Mouse (Mus musculus): ENCODE results near the gene Trpc1. TPM values are rescaled to one million over a fixed set of nuclear protein-coding genes. Genes with fewer than 3 reads are reported as not detected.

Gene Trpc1
- polyA plus RNA-seq, 1 experiment from 2014 or later = 6.4 TPM

DNA sequence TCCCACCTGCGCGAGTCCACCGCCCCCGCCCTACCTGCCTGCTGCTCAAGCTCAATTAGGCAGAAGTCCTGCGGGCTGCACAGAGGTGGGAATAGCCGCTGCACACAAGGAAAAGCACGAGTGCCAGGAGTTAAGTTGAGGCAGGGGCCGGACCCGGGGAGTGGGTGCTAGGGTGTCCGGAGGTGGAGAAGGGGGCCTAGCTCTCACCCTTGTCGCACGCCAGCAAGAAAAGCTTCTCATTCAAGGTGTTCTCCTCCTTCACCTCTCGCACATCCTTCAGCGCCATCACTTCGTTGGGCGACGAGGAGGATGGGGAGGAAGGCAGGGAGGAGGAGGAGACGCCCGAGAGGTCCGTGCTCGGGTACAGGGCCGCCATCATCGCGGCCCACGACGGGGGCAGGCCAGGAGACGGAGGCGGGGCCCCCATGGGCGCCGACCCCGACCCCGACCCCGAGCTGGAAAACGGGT is 680 bp downstream of the Trpc1 start:
- Histone ChIP-seq H3K4me2 (peak overlapping the region; percentile 78), H3K27ac (peak overlapping the region; percentile 78; the same call in 1 of the 2 replicates), H3K4me3 (peak overlapping the region; percentile 91), H3K36me3 (no peaks in the 10 kb centered on the region), H3K9ac (peak overlapping the region; percentile 95), H3K4me1 (replicated peaks) (peaks cover 24% of the 10 kb centered on the region), H3K9me3 (no peaks in the 10 kb centered on the region), H3K27me3 (peaks cover 10% of the 10 kb centered on the region)
- ATAC-seq (ENCODE audit: low FRiP score) = peak; percentile 82
- 1% methylated on average over 34 of the region's 34 CpGs for WGBS

DNA sequence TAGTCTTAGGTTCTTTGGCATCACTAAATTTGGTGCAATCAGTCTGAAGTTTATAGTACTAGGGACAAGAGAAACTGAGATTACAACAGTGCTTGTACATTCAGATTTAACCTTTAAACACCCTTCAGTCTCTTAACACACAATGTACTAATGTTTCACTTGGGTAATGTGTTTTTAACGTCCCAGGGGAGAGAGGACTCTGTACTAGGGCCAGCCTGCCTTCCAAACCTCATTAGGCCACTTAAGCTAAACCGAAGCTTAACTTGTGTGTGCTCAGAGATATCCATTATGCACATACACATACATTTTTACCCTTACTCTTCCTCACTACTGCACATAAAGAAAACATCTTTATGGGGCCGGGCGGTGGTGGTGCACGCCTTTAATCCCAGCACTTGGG is 2.9 kb downstream of the Trpc1 start:
- no peak for ATAC-seq (ENCODE audit: low FRiP score)
- H3K27me3 ChIP-seq = peaks cover 7% of the 10 kb centered on the region; the same call in 1 of the 2 replicates
- H3K4me1 ChIP-seq (replicated peaks) = peaks cover 24% of the 10 kb centered on the region
- no peaks in the 10 kb centered on the region for H3K36me3 ChIP-seq
- no peak overlapping the region for H3K9ac ChIP-seq
- H3K4me2 ChIP-seq = no peak overlapping the region
- H3K4me3 ChIP-seq = no peak overlapping the region
- H3K9me3 ChIP-seq = no peaks in the 10 kb centered on the region
- WGBS = 86% methylated on average over 5 of the region's 5 CpGs
- no peak overlapping the region for H3K27ac ChIP-seq

DNA sequence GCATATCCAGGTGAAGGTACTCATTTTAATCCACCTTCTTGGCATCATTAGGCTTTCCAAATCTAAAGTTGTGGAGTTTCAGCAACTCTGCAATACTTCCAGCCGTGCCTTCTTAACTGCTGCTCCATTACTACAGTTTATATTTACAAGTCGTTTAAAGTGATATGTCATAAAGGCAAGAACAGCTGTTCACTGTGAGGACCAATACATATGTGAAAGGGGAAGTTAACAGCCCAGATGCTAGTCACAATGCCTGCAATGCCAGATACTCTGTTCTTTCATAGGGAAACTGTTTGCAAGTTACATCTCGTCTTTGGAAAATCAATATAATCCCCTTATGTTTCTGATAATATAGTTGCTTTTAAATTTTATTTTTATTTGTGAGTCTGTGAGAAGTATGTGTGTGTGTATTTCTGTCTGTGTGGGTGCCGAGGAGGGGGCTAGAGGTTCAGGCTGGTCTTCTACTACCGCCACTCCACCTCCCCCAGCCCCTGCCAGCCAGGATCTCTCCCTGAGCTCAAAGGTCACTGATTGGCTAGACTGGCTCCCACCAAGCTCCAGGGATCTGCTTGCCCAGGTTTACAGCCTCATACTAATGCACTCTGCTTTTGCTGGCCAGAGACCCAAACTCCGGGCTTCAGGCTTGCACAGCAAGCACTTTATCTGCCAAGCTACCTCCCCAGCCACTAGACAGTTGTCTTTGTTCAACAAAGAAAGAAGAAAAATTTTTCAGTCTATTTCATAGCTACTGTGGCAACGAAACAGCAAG is 5.1 kb downstream of the Trpc1 start:
- WGBS = 69% methylated on average over 7 of the region's 7 CpGs
- H3K27me3 ChIP-seq = no peaks in the 10 kb centered on the region

DNA sequence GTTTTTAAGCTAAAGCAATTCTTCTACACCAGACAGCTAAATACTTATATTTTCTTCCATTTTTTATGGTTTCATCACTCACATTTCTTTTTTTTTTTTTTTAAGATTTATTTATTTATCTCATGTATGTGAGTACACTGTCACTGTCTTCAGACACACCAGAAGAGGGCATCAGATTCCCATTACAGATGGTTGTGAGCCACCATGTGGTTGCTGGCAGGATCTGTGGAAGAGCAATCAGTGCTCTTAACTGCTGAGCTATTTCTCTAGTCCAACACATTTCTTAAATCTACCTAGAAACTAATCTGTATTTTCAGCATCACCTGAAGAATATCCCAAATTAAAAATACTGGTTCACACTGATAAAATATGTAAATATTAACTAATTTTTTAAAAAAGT is 13.9 kb downstream of the Trpc1 start:
- no peak for ATAC-seq (ENCODE audit: low FRiP score)
- Histone ChIP-seq H3K9me3 (no peaks in the 10 kb centered on the region), H3K9ac (no peak overlapping the region), H3K4me1 (replicated peaks) (no peaks in the 10 kb centered on the region), H3K4me2 (no peak overlapping the region), H3K27me3 (no peaks in the 10 kb centered on the region), H3K36me3 (peaks cover 7% of the 10 kb centered on the region), H3K4me3 (no peak overlapping the region), H3K27ac (no peak overlapping the region)

More for the DNA sequence above, 5.1 kb downstream of the Trpc1 start:
- Histone ChIP-seq H3K4me2 (no peak overlapping the region), H3K9me3 (no peaks in the 10 kb centered on the region), H3K36me3 (no peaks in the 10 kb centered on the region), H3K4me1 (replicated peaks) (peaks cover 24% of the 10 kb centered on the region), H3K9ac (no peak overlapping the region; the same call in 1 of the 2 replicates), H3K4me3 (no peak overlapping the region), H3K27ac (no peak overlapping the region)
- ATAC-seq (ENCODE audit: low FRiP score) = no peak

DNA sequence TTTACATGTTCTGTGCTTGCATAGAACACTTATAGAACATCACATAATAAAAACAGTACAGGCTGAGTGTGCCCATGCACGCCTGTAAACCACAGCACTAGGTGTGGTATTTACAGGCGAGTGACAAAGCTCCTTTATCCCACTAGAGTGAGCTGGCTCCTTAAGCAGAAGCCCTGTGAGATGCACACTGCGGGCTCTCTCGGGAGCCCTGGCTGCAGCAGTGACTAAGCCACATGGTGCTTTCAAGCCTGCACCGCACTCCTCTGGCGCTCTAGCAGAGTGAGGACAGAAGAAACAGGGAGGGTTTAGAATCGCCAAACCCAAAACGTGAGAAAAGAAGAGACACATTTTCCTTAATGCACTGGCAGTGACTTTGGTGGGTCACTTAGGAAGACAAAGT is 37.6 kb downstream of the Trpc1 start:
- ATAC-seq (ENCODE audit: low FRiP score) = no peak
- H3K27ac ChIP-seq = no peak overlapping the region
- WGBS = 30% methylated on average over 8 of the region's 8 CpGs
- no peaks in the 10 kb centered on the region for H3K9me3 ChIP-seq
- H3K27me3 ChIP-seq = no peaks in the 10 kb centered on the region
- no peaks in the 10 kb centered on the region for H3K4me1 ChIP-seq (replicated peaks)
- H3K36me3 ChIP-seq = peaks cover 24% of the 10 kb centered on the region
- H3K4me2 ChIP-seq = no peak overlapping the region
- no peak overlapping the region for H3K4me3 ChIP-seq
- no peak overlapping the region for H3K9ac ChIP-seq

DNA sequence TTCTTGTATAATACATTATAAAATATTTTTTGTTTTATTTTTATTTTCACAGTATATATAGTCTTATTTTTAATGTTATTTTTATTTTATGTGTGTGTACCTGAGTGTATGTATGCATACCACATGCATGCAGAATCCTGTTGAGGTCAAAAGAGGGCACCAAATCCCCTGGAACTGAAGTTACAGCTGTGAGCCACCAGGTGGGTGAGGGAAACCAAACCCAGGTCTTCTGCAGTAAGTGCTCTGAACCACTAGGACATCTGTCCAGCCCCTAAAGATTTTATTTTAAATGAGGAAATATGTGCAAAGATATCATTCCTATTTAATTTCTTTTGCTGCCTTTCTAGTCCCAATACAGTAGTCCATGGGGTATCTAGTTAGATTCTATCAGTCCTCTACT is 41.2 kb downstream of the Trpc1 start:
- Histone ChIP-seq H3K27me3 (no peaks in the 10 kb centered on the region), H3K36me3 (peaks cover 23% of the 10 kb centered on the region), H3K9me3 (no peaks in the 10 kb centered on the region), H3K4me2 (no peak overlapping the region), H3K27ac (no peak overlapping the region), H3K4me1 (replicated peaks) (no peaks in the 10 kb centered on the region), H3K9ac (no peak overlapping the region), H3K4me3 (no peak overlapping the region)
- ATAC-seq (ENCODE audit: low FRiP score) = no peak

DNA sequence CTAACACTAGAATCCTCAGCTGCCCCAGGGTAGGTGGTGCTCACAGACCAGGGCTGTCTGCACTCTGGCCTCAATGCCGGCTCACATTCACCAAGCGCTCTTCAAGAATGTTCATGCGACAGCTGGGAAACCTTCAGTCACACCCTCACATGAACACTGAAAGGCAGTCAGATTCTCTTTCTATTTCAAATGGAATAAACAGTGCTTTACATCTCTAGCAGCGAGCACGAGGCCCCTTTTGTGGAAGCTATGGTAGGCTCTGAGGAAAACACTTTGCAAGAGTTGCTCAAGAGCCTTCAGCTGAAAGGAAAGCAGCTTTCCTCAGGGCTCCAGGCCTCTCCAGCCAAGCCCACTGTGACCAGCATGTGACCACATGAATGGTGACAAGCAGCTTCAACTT is 44.8 kb downstream of the Trpc1 start:
- H3K4me3 ChIP-seq = no peak overlapping the region
- H3K4me1 ChIP-seq (replicated peaks) = no peaks in the 10 kb centered on the region
- no peaks in the 10 kb centered on the region for H3K27me3 ChIP-seq
- ATAC-seq (ENCODE audit: low FRiP score) = no peak
- no peak overlapping the region for H3K9ac ChIP-seq
- WGBS = 91% methylated on average over 5 of the region's 5 CpGs
- no peak overlapping the region for H3K4me2 ChIP-seq
- H3K9me3 ChIP-seq = no peaks in the 10 kb centered on the region
- H3K27ac ChIP-seq = no peak overlapping the region
- peaks cover 23% of the 10 kb centered on the region for H3K36me3 ChIP-seq

DNA sequence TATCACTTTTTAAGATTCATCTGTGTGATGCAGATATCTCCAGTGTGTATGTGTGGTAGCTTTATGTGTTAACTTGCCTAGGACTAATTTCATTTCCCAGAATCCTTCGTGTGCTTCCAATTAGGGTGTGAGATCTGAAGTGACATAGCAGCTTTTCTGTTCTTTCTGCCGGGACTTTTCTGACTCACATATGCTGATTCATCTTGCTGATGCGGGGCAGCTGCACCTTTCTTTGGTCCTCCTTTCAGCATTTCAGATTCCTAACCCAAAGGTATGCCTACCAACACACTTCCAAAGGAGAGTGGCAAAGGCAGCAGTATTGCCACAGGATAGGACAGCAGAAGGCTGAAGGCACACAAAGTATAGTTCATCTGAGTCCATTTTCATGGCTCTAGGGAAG is 46.1 kb downstream of the Trpc1 start:
- no peak overlapping the region for H3K4me3 ChIP-seq
- H3K36me3 ChIP-seq = peaks cover 17% of the 10 kb centered on the region
- H3K4me1 ChIP-seq (replicated peaks) = no peaks in the 10 kb centered on the region
- no peak overlapping the region for H3K4me2 ChIP-seq
- 83% methylated on average over 3 of the region's 3 CpGs for WGBS
- ATAC-seq (ENCODE audit: low FRiP score) = no peak
- H3K9me3 ChIP-seq = no peaks in the 10 kb centered on the region
- H3K27ac ChIP-seq = no peak overlapping the region
- H3K27me3 ChIP-seq = no peaks in the 10 kb centered on the region
- no peak overlapping the region for H3K9ac ChIP-seq

DNA sequence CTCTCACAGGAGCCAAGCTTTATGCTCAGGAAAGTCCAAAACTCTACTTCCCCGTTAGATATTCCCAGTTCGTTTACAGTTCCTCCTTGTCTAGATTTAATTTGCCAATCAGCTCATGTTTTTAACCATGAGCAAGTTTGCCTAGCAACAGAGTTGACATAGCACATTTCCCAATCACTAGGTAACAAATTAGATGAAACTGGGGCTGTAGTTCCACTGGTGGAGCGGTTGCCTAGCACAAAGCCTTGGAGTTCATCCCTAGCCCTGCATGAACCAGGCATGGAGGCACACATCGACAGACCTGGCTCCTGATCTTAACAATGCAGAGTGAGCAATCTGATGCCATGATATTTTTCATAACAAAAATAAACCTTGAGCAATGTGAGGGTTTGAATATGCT is 50.9 kb downstream of the Trpc1 start:
- no peak overlapping the region for H3K27ac ChIP-seq
- H3K9me3 ChIP-seq = no peaks in the 10 kb centered on the region
- no peak overlapping the region for H3K4me2 ChIP-seq
- H3K36me3 ChIP-seq = no peaks in the 10 kb centered on the region
- WGBS = 73% methylated on average over 4 of the region's 4 CpGs
- no peak for ATAC-seq (ENCODE audit: low FRiP score)
- H3K27me3 ChIP-seq = no peaks in the 10 kb centered on the region
- no peak overlapping the region for H3K9ac ChIP-seq
- no peak overlapping the region for H3K4me3 ChIP-seq
- H3K4me1 ChIP-seq (replicated peaks) = no peaks in the 10 kb centered on the region

DNA sequence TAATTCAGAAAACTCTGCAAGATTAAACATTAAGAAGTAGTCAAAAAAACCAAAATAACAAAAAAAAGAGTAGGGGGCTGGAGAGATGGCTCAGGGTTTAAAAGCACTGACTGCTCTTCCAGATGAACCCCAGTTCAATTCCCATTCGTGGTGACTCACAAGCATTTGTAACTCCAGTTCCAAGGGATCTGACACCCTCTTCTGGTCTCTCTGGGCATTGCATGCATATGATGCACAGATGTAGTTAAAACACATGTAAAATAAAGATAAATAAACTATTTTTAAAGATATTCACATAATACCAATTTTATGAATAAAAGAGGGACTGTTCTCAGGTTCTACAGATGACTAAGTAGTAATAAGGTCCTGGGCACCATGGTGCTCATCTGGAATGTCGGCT is 52.4 kb downstream of the Trpc1 start:
- H3K9me3 ChIP-seq = no peaks in the 10 kb centered on the region
- H3K27me3 ChIP-seq = no peaks in the 10 kb centered on the region
- H3K4me1 ChIP-seq (replicated peaks) = no peaks in the 10 kb centered on the region
- no peak overlapping the region for H3K4me2 ChIP-seq
- no peak overlapping the region for H3K4me3 ChIP-seq
- 61% methylated on average over 2 of the region's 2 CpGs for WGBS
- no peak overlapping the region for H3K9ac ChIP-seq
- no peak overlapping the region for H3K27ac ChIP-seq
- ATAC-seq (ENCODE audit: low FRiP score) = no peak
- H3K36me3 ChIP-seq = no peaks in the 10 kb centered on the region

DNA sequence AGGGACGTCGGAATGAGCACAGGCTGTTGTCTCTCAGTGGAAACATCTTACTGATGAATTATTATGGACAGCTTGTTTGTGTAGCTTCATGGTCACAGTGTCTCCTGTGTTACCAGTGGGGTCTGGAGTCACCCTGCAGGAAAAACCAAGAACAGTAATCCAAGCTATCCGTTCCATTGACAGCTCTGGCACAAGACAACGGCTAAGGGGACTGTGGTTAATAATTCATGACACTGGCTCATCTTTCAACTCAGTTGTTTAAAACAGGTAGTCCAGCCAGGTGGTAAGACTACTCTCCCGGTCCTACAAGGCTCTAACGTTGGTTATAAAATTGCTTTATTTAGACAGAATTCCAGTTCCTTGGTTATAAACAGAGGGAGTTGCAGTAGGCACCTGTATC is 53.6 kb downstream of the Trpc1 start:
- Histone ChIP-seq H3K27me3 (no peaks in the 10 kb centered on the region), H3K4me2 (no peak overlapping the region), H3K4me3 (no peak overlapping the region), H3K36me3 (no peaks in the 10 kb centered on the region), H3K9me3 (no peaks in the 10 kb centered on the region), H3K27ac (no peak overlapping the region), H3K9ac (no peak overlapping the region), H3K4me1 (replicated peaks) (no peaks in the 10 kb centered on the region)
- no peak for ATAC-seq (ENCODE audit: low FRiP score)
- 81% methylated on average over 6 of the region's 6 CpGs for WGBS

DNA sequence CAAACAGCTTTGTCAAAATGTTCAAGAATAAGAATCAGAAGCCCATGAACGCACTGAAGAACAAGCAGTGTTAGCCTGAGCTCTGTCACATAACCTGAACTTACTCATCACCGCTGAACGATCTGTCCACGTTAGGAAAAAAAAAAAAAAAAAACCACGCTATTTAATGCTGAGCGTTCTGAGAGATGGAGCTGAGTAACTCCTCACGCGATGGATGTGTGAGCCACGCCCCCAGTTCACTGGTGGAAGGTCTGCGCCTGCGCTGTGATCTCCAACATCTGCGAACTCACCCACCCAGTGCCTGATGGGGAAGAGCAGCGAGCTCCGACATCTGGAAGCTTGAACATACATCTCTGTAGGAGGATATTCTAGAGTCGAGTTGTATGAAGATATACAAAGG is 55.2 kb downstream of the Trpc1 start:
- Histone ChIP-seq H3K27me3 (no peaks in the 10 kb centered on the region), H3K4me3 (no peak overlapping the region), H3K9me3 (no peaks in the 10 kb centered on the region), H3K4me2 (no peak overlapping the region), H3K9ac (no peak overlapping the region), H3K27ac (no peak overlapping the region), H3K4me1 (replicated peaks) (no peaks in the 10 kb centered on the region), H3K36me3 (no peaks in the 10 kb centered on the region)
- WGBS = 93% methylated on average over 15 of the region's 15 CpGs
- ATAC-seq (ENCODE audit: low FRiP score) = no peak

DNA sequence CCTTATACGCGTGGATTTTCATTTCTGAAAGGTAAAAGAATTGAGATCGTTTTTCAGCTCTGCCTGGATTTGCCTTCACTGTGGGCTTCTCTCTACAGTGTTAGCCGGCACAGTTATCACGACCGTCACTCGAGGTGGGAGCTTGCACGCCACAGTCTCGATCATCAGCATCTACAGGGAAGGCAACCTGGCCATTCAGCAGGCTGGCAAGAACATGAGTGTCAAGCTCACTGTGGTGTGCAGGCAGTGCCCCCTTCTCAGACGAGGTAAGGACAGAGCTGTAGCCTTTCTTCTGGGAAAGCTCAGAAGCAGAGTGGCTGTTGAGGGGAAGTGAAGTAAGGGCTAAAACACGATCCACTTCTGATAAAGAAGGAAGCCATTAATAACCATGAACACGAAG is 55.6 kb downstream of the Trpc1 start:
- Histone ChIP-seq H3K27ac (no peak overlapping the region), H3K36me3 (no peaks in the 10 kb centered on the region), H3K4me3 (no peak overlapping the region), H3K9me3 (no peaks in the 10 kb centered on the region), H3K27me3 (no peaks in the 10 kb centered on the region), H3K4me1 (replicated peaks) (no peaks in the 10 kb centered on the region), H3K4me2 (no peak overlapping the region), H3K9ac (no peak overlapping the region)
- no peak for ATAC-seq (ENCODE audit: low FRiP score)
- WGBS = 89% methylated on average over 12 of the region's 12 CpGs
